Mouse (Mus musculus) E14TG2a.4 (cell line): ENCODE data around the gene Scp2.

Experiments
- H3K27me3 ChIP-seq: 2 replicates; pipeline ENCODE4 v1.6.1; 2014; ENCODE audit warnings: low read length, control low read depth; ENCODE audit not compliant: insufficient read depth
- H3K36me3 ChIP-seq: 2 replicates; pipeline ENCODE4 v1.6.1; 2014; ENCODE audit warnings: low read length, control low read depth; ENCODE audit not compliant: insufficient read depth
- H3K4me1 ChIP-seq: replicated peaks from 2 replicates; pipeline ENCODE4 v1.6.1; 2014; ENCODE audit warnings: low read depth, low read length, control low read depth
- H3K4me3 ChIP-seq: replicated peaks from 2 replicates; pipeline ENCODE4 v1.5.1; 2014; ENCODE audit warnings: mild to moderate bottlenecking, low read length
- H3K9me3 ChIP-seq: 2 replicates; pipeline ENCODE4 v1.6.1; 2014; ENCODE audit warnings: low read length, control low read depth
- CTCF ChIP-seq: conservative IDR thresholded peaks from 2 replicates; pipeline ENCODE4 v1.5.1; 2014; ENCODE audit warnings: low read length
- NANOG ChIP-seq: IDR thresholded peaks from 2 replicates; pipeline ENCODE4 v1.6.1; 2014; ENCODE audit warnings: borderline replicate concordance, low read length, mixed read lengths
- POU5F1 ChIP-seq: IDR thresholded peaks from 2 replicates; pipeline ENCODE4 v1.6.1; 2014; ENCODE audit warnings: low read length, borderline replicate concordance

Gene Scp2

DNA sequence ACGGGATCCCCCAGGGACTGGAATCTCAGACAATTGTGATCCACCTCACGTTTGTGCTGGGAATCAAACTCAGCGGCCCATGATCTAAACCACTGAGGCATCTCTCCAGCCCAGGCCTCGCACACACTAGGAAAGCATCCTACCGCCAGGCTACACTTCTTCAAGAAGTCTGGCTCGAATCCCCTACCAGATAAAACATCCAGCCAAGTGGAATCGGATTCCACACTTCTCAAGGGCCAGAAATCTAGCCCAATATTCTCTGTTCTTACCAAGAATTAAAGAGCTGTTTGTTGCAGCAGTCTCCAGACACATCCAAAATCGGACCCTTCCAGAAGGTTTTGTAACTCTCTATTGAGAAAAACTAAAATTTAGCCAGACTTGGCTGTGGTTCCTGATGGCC lies 107.8 kb downstream of the Scp2 start:
- Histone ChIP-seq H3K4me3 (no peak overlapping the region), H3K4me1 (peaks cover 10% of the 10 kb centered on the region), H3K27me3 (peaks cover 33% of the 10 kb centered on the region), H3K36me3 (peaks cover 1% of the 10 kb centered on the region; the same call in 1 of the 2 replicates), H3K9me3 (no peaks in the 10 kb centered on the region)
- no peak for TF ChIP-seq CTCF
- TF ChIP-seq NANOG: no peak
- TF ChIP-seq POU5F1: no peak

- H3K4me3 ChIP-seq: no peak overlapping the region; the same call in 1 of the 2 replicates
- H3K9me3 ChIP-seq: no peaks in the 10 kb centered on the region
- TF ChIP-seq NANOG (no peak), CTCF (no peak)
- no peaks in the 10 kb centered on the region for H3K36me3 ChIP-seq
- H3K4me1 ChIP-seq: peaks cover 21% of the 10 kb centered on the region
- H3K27me3 ChIP-seq: peaks cover 70% of the 10 kb centered on the region
Observed at GRCm38 (mm10) chr4:108033041-108033764, 111.6 kb downstream of the Scp2 start.

- no peak for TF ChIP-seq NANOG
- no peak for TF ChIP-seq POU5F1
- TF ChIP-seq CTCF: no peak
- peaks cover 21% of the 10 kb centered on the region for H3K4me1 ChIP-seq
- H3K36me3 ChIP-seq: no peaks in the 10 kb centered on the region
- peak overlapping the region; percentile 84 for H3K4me3 ChIP-seq
- H3K9me3 ChIP-seq: no peaks in the 10 kb centered on the region
- peaks cover 78% of the 10 kb centered on the region for H3K27me3 ChIP-seq
Observed at GRCm38 (mm10) chr4:108032352-108032849, 112.4 kb downstream of the Scp2 start.

DNA sequence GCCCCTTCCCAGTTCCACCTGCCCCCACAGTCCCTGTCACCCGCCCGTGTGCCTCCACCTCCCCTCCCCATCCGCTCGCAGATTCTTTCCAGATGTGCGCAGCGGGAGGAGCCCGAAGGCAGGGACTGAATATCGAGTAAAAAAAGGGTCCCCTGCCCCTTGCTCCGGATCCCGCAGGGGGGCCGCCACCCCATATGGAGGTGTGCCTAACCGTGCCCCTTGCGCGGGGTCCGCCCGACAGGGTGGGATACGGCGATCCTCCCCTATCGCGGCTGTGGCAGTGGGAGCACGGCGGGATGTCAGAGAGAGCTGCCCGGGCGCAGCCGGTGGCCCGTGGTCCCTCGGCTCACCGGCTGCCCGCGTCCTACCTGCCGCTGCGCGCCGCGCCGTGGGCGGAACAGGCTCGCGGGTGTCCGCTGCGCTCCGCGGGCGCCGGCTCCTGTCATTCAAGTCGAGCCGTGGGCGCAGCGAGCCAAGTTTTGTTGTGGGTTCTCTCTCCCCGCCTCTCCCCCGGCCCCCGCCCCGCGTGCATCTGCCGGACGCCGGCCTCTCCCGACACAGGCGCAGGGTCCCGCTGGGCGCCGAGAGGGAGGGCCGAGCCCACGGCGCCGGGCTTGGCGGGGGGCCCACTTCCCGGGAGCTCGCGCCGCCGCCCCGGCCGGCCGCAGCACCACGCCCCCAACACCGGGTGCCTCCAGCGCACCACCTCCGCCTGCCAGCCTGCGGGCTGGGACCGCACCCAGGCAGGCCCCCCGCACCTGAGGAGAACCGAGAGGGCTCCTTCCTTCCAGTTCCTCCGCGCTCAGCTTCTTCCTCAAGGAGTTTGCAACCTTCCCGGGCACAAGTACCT lies 113.1 kb downstream of the Scp2 start:
- TF ChIP-seq POU5F1 (no peak), NANOG (no peak), CTCF (no peak)
- Histone ChIP-seq H3K4me1 (peaks cover 21% of the 10 kb centered on the region), H3K9me3 (no peaks in the 10 kb centered on the region), H3K27me3 (peaks cover 84% of the 10 kb centered on the region), H3K36me3 (no peaks in the 10 kb centered on the region), H3K4me3 (peak overlapping the region; percentile 84)

- H3K27me3 ChIP-seq: peaks cover 88% of the 10 kb centered on the region
- H3K9me3 ChIP-seq: no peaks in the 10 kb centered on the region
- H3K4me3 ChIP-seq: peak overlapping the region; percentile 84
- H3K36me3 ChIP-seq: no peaks in the 10 kb centered on the region
- TF ChIP-seq POU5F1 (no peak), CTCF (no peak), NANOG (no peak)
- H3K4me1 ChIP-seq: peaks cover 28% of the 10 kb centered on the region
Observed at GRCm38 (mm10) chr4:108030888-108031501, 113.8 kb downstream of the Scp2 start.

GRCm38 (mm10) chr4:108026193-108026592 lies 118.6 kb downstream of the Scp2 start:
- H3K9me3 ChIP-seq: no peaks in the 10 kb centered on the region
- peaks cover 45% of the 10 kb centered on the region for H3K4me1 ChIP-seq
- H3K4me3 ChIP-seq: no peak overlapping the region
- TF ChIP-seq CTCF: no peak
- TF ChIP-seq POU5F1: no peak
- TF ChIP-seq NANOG: no peak
- H3K36me3 ChIP-seq: no peaks in the 10 kb centered on the region
- H3K27me3 ChIP-seq: peaks cover 59% of the 10 kb centered on the region

DNA sequence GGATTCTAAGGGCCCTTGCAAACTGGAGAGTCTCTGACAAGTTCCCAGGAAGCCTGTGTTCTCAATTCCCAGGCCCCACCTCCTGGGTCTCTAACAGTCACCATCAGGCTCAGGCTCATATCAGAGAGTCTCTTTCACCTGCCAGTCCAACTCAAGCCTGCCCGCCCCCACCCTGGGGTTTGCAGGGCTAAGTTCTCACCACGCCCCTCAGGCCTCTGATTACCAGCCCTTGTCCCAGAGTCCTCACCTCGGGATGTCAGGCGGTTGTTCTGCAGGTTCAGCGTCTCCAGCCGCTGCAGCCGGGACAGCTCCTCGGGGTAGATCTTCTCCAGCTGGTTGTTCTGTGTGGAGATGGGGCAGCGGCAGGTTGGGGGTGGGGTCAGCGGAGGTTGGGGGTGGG lies 119.5 kb downstream of the Scp2 start:
- H3K9me3 ChIP-seq: no peaks in the 10 kb centered on the region
- TF ChIP-seq CTCF (no peak), POU5F1 (no peak), NANOG (no peak)
- H3K4me1 ChIP-seq: peaks cover 38% of the 10 kb centered on the region
- H3K36me3 ChIP-seq: no peaks in the 10 kb centered on the region
- peak overlapping the region; percentile 43 for H3K4me3 ChIP-seq
- peaks cover 50% of the 10 kb centered on the region for H3K27me3 ChIP-seq

GRCm38 (mm10) chr4:108024641-108025040 lies 120.2 kb downstream of the Scp2 start:
- TF ChIP-seq NANOG (no peak), POU5F1 (no peak), CTCF (no peak)

More at GRCm38 (mm10) chr4:108024641-108025040, 120.2 kb downstream of the Scp2 start:
- no peak overlapping the region for H3K4me3 ChIP-seq
- H3K9me3 ChIP-seq: no peaks in the 10 kb centered on the region
- H3K4me1 ChIP-seq: peaks cover 37% of the 10 kb centered on the region
- H3K27me3 ChIP-seq: peaks cover 44% of the 10 kb centered on the region
- no peaks in the 10 kb centered on the region for H3K36me3 ChIP-seq
